Mouse (Mus musculus): ENCODE measurements at regions not wholly inside any gene's neighbourhood (a gene's known extent, or its start where the extent isn't known, plus 50 kb on each side); places are given as distances from the start of the nearest gene placed in this dataset.

DNA sequence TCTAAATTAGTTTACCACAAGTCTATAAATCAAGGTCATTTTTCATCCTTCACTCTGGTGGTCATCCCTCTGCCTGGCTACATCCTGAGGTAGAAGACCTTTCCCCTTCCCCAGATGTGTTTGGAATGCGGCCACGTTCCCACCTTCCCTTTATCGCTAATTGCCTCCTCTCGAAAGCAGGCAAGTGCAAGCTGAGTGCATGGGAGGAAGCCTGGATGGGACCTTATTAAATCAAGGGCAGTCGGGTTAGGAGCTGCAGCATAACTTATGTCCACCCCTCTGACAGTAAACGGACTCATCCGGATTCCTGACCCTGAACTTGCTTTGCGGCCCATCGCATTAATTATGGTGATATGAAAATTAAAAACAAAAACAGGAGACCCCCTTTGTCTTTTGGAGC lies 983.5 kb downstream of the Slc4a3 start:
- no peak for TF ChIP-seq CTCF (IDR thresholded peaks at IDR 0.05; ENCODE audit: extremely low read depth, insufficient read length, insufficient replicate concordance, low read depth, low read length)
- TF ChIP-seq POLR2A (IDR thresholded peaks at IDR 0.05; ENCODE audit: low read depth, low read length): no peak
